Mouse (Mus musculus) limb, embryonic 14.5 days (tissue): Measurements from ENCODE around the gene Aqp6. TPM values are rescaled to one million over a fixed set of nuclear protein-coding genes. Genes with fewer than 3 reads are reported as not detected.

ENCODE experiments used
- ATAC-seq: fragments of 200-750 bp; cut with Nextera tagmentation; 2 replicates; pipeline ENCODE4 v1.8.0; 2017; ENCODE audit warnings: low read depth, moderate number of reproducible peaks, moderate TSS enrichment; ENCODE audit not compliant: low FRiP score
- DNase-seq: peaks from one replicate; pipeline ENCODE4 v3.0.0-alpha.2; 2015; ENCODE audit warnings: low spot score
- H3K27ac ChIP-seq: fragments of 300-500 bp; sonication (generic); replicated peaks from 2 replicates; pipeline ENCODE4 v1.5.1; 2014; ENCODE audit warnings: low read depth, mild to moderate bottlenecking, low read length, moderate library complexity, mixed read lengths
- H3K27me3 ChIP-seq: fragments of 300-500 bp; sonication (generic); 2 replicates; pipeline ENCODE4 v1.6.1; 2014; ENCODE audit warnings: low read length, mixed read lengths; ENCODE audit not compliant: control insufficient read depth, insufficient read depth
- H3K36me3 ChIP-seq: fragments of 300-500 bp; sonication (generic); 2 replicates; pipeline ENCODE4 v1.6.1; 2014; ENCODE audit warnings: mild to moderate bottlenecking, low read length, moderate library complexity, mixed read lengths; ENCODE audit not compliant: control insufficient read depth, insufficient read depth
- H3K4me1 ChIP-seq: fragments of 300-500 bp; sonication (generic); 2 replicates; pipeline ENCODE4 v1.6.1; 2014; ENCODE audit warnings: antibody characterized with exemption, low read length, mixed read lengths; ENCODE audit not compliant: control insufficient read depth, insufficient read depth
- H3K4me2 ChIP-seq: fragments of 300-500 bp; sonication (generic); replicated peaks from 2 replicates; pipeline ENCODE4 v1.6.1; 2014; ENCODE audit warnings: low read depth, mild to moderate bottlenecking, low read length, moderate library complexity; ENCODE audit not compliant: severe bottlenecking
- H3K4me3 ChIP-seq: fragments of 300-500 bp; sonication (generic); replicated peaks from 2 replicates; pipeline ENCODE4 v1.5.1; 2014; ENCODE audit warnings: low read length
- H3K9ac ChIP-seq: fragments of 300-500 bp; sonication (generic); 2 replicates; pipeline ENCODE4 v1.6.1; 2014; ENCODE audit warnings: mild to moderate bottlenecking, low read depth, low read length, moderate library complexity; ENCODE audit not compliant: severe bottlenecking
- H3K9me3 ChIP-seq: fragments of 300-500 bp; sonication (generic); 2 replicates; pipeline ENCODE4 v1.6.1; 2016; ENCODE audit warnings: low read length; ENCODE audit not compliant: control insufficient read depth
- POLR2A ChIP-seq: fragments of 200-500 bp; IDR thresholded peaks from 2 replicates; pipeline ENCODE4 v1.8.0; 2012; ENCODE audit warnings: inconsistent platforms, mild to moderate bottlenecking, moderate library complexity, borderline replicate concordance; ENCODE audit not compliant: insufficient read depth, insufficient read length; ENCODE audit errors: extremely low read depth
- WGBS: fragments of 180-500 bp; shearing (Covaris S2); extraction: QIAGEN DNeasy Blood & Tissue Kit; methylation state at CpG from one replicate; pipeline ENCODE4 v1.1.7; 2014; 5-methylcytosine and 5-hydroxymethylcytosine counted together
- polyA plus RNA-seq, 2 experiments: library from polyadenylated mRNA; depleted of rRNA in 1 of 2; stranded (reverse) in 1 of 2; unstranded in 1 of 2; fragments of >200 nt; fragmentation: Nextera tagmentation in 1 of 2; extraction: Ambion mirVana in 1 of 2; gene quantifications; 2 replicates each; pipeline versions ENCODE4 v1.2.1 to v1.2.3; 2012 to 2014

The Aqp6 gene
- polyA plus RNA-seq, 2 experiments, result 0.03 TPM; not detected in 1

GRCm38 (mm10) chr15:99592877-99593276, 8.3 kb upstream of the Aqp6 start:
- no peaks in the 10 kb centered on the region for H3K36me3 ChIP-seq
- H3K4me3 ChIP-seq, result no peak overlapping the region
- TF ChIP-seq POLR2A, result no peak
- no peak overlapping the region for H3K27ac ChIP-seq
- 0 out of 2 replicates have a peak, but pooled peaks cover 6% of the 10 kb centered on the region for H3K4me1 ChIP-seq
- DNase-seq (no peak), ATAC-seq (no peak)
- H3K9ac ChIP-seq, result no peak overlapping the region
- H3K27me3 ChIP-seq, result peaks cover 72% of the 10 kb centered on the region
- no peak overlapping the region for H3K4me2 ChIP-seq
- 80% methylated on average over 5 of the region's 5 CpGs for WGBS
- H3K9me3 ChIP-seq, result no peaks in the 10 kb centered on the region

- no peak for TF ChIP-seq POLR2A
- no peak for DNase-seq
Measured at GRCm38 (mm10) chr15:99594951-99595350, 6.2 kb upstream of the Aqp6 start.

GRCm38 (mm10) chr15:99596056-99596687, 5.0 kb upstream of the Aqp6 start:
- Histone ChIP-seq H3K4me3 (no peak overlapping the region), H3K9me3 (no peaks in the 10 kb centered on the region), H3K4me2 (no peak overlapping the region), H3K27me3 (peaks cover 40% of the 10 kb centered on the region), H3K36me3 (no peaks in the 10 kb centered on the region), H3K9ac (no peak overlapping the region), H3K27ac (no peak overlapping the region), H3K4me1 (no peaks in the 10 kb centered on the region)
- TF ChIP-seq POLR2A, result no peak
- ATAC-seq, result peak; percentile 75; the same call in 1 of the 2 replicates
- 0% methylated on average over 7 of the region's 7 CpGs for WGBS
- peak; percentile 83 for DNase-seq

More at GRCm38 (mm10) chr15:99594951-99595350, 6.2 kb upstream of the Aqp6 start:
- no peaks in the 10 kb centered on the region for H3K36me3 ChIP-seq
- H3K4me1 ChIP-seq, result 0 out of 2 replicates have a peak, but pooled peaks cover 6% of the 10 kb centered on the region
- H3K4me3 ChIP-seq, result no peak overlapping the region
- H3K27me3 ChIP-seq, result peaks cover 51% of the 10 kb centered on the region
- no peak overlapping the region for H3K4me2 ChIP-seq
- H3K9ac ChIP-seq, result no peak overlapping the region
- 74% methylated on average over 10 of the region's 10 CpGs for WGBS
- no peak for ATAC-seq
- no peak overlapping the region for H3K27ac ChIP-seq
- no peaks in the 10 kb centered on the region for H3K9me3 ChIP-seq

- Histone ChIP-seq H3K9me3 (no peaks in the 10 kb centered on the region), H3K4me1 (no peaks in the 10 kb centered on the region), H3K4me2 (no peak overlapping the region), H3K27me3 (peaks cover 34% of the 10 kb centered on the region), H3K36me3 (no peaks in the 10 kb centered on the region), H3K4me3 (no peak overlapping the region), H3K27ac (no peak overlapping the region), H3K9ac (no peak overlapping the region)
- DNase-seq (no peak), ATAC-seq (no peak)
- WGBS, result 60% methylated on average over 7 of the region's 7 CpGs
- no peak for TF ChIP-seq POLR2A
Measured at GRCm38 (mm10) chr15:99596841-99597240, 4.4 kb upstream of the Aqp6 start.

- H3K9ac ChIP-seq, result no peak overlapping the region
- H3K36me3 ChIP-seq, result no peaks in the 10 kb centered on the region
- no peaks in the 10 kb centered on the region for H3K4me1 ChIP-seq
- no peak for DNase-seq
- no peak overlapping the region for H3K27ac ChIP-seq
- H3K4me3 ChIP-seq, result no peak overlapping the region
- ATAC-seq, result no peak
- peaks cover 26% of the 10 kb centered on the region for H3K27me3 ChIP-seq
- H3K4me2 ChIP-seq, result no peak overlapping the region
- no peaks in the 10 kb centered on the region for H3K9me3 ChIP-seq
- TF ChIP-seq POLR2A, result no peak
- WGBS, result 51% methylated on average over 8 of the region's 8 CpGs
Measured at GRCm38 (mm10) chr15:99597596-99597995, 3.6 kb upstream of the Aqp6 start.
